Comparison of ENCODE assay signal across 9 mouse cellular contexts in genomic region chr1:136138191-136138830, GRCm38 (mm10). TPM values are rescaled to one million over a fixed set of nuclear protein-coding genes. Genes with fewer than 3 reads are reported as not detected.
A peak's percentile ranks its signal among the peaks of the same experiment; 100 is the strongest.
DNase-seq lines count a peak whose midpoint lies in the region; ATAC-seq and TF ChIP-seq lines count a peak whose summit lies in the region.
"Had no signal": no experiment of that assay in that cellular context is flagged by ENCODE, and none has a peak within 500 bp of the region (broad histone marks: within the 10 kb centered on the region; RNA-seq: fewer than 3 reads in every experiment).

No protein-coding gene starts in this region.

- no peak for DNase-seq in heart, postnatal 4 days
- no peak for DNase-seq in CH12.LX (ENCODE audit: extremely low read depth)
- peak; percentile 30 for DNase-seq in embryonic facial prominence, embryonic 14.5 days (ENCODE audit: low spot score)
- DNase-seq in B cell, adult 2 months = no peak
- DNase-seq in ovary, adult 18-20 months (ENCODE audit: low spot score) = no peak
- no peak for DNase-seq in kidney, adult 11 months

- H3K4me2 ChIP-seq in heart, embryonic 15.5 days = peak overlapping the region; percentile 27; the same call in 1 of the 2 replicates
- H3K4me2 ChIP-seq in CH12.LX (ENCODE audit: insufficient read depth, low read depth, poor library complexity, severe bottlenecking) = peak overlapping the region; percentile 19; the same call in 1 of the 2 replicates
- H3K4me2 ChIP-seq in embryonic facial prominence, embryonic 14.5 days (ENCODE audit: low read depth, low read length) = no peak overlapping the region
- peak overlapping the region; percentile 21; the same call in 1 of the 2 replicates for H3K4me2 ChIP-seq in liver, embryonic 12.5 days

- dilution Hi-C loops in CH12.LX (cut with MboI; ENCODE audit: extremely low pct_ligation_motif_present, extremely low pct_unique_long_range_greater_than_20kb, low sequenced_read_pairs) = no loop called here

- 27% methylated on average over 10 of the region's 10 CpGs for WGBS in heart, embryonic 15.5 days
- WGBS in embryonic facial prominence, embryonic 14.5 days = 42% methylated on average over 10 of the region's 10 CpGs
- WGBS in liver, embryonic 12.5 days (ENCODE audit: insufficient replicate concordance) = 31% methylated on average over 10 of the region's 10 CpGs

- no peak for TF ChIP-seq POLR2A in CH12.LX (IDR thresholded peaks at IDR 0.05; ENCODE audit: low read depth, low read length)

- H3K9me3 ChIP-seq in heart, embryonic 15.5 days (replicated peaks) = no peaks in the 10 kb centered on the region
- no peaks in the 10 kb centered on the region for H3K9me3 ChIP-seq in CH12.LX (replicated peaks; ENCODE audit: low read length)
- H3K9me3 ChIP-seq in embryonic facial prominence, embryonic 14.5 days (ENCODE audit: control insufficient read depth, low read length) = no peaks in the 10 kb centered on the region
- H3K9me3 ChIP-seq in liver, embryonic 12.5 days (replicated peaks) = no peaks in the 10 kb centered on the region

- H3K36me3 ChIP-seq in heart, embryonic 15.5 days = no peaks in the 10 kb centered on the region
- H3K36me3 ChIP-seq in CH12.LX (replicated peaks in 1 of 2; ENCODE audit: control insufficient read depth in 1 of 2, insufficient read depth in 1 of 2, low read length in 1 of 2) = peaks cover 0 to 12% of the 10 kb centered on the region in 2 experiments
- H3K36me3 ChIP-seq in embryonic facial prominence, embryonic 14.5 days (ENCODE audit: control insufficient read depth, insufficient read depth, low read length) = no peaks in the 10 kb centered on the region
- H3K36me3 ChIP-seq in liver, embryonic 12.5 days = no peaks in the 10 kb centered on the region

- H3K27me3 ChIP-seq in heart, embryonic 15.5 days = no peaks in the 10 kb centered on the region; the same call in 1 of the 2 replicates
- no peaks in the 10 kb centered on the region for H3K27me3 ChIP-seq in CH12.LX (replicated peaks)
- H3K27me3 ChIP-seq in embryonic facial prominence, embryonic 14.5 days (replicated peaks; ENCODE audit: control insufficient read depth, insufficient read depth, low read length) = no peaks in the 10 kb centered on the region
- H3K27me3 ChIP-seq in liver, embryonic 12.5 days (replicated peaks) = no peaks in the 10 kb centered on the region

- TF ChIP-seq CTCF in CH12.LX (conservative IDR thresholded peaks at IDR 0.05 in 1 of 2, IDR thresholded peaks at IDR 0.05 in 1 of 2; ENCODE audit: low read depth in 2 of 2, low read length in 2 of 2) = no peak

- H3K9ac ChIP-seq in heart, embryonic 15.5 days = 0 out of 2 replicates have a peak overlapping the region, but pooled peaks have one; percentile 9
- no peak overlapping the region for H3K9ac ChIP-seq in CH12.LX (ENCODE audit: insufficient read depth, low read depth)
- no peak overlapping the region for H3K9ac ChIP-seq in embryonic facial prominence, embryonic 14.5 days (ENCODE audit: low read depth, low read length)
- H3K9ac ChIP-seq in liver, embryonic 12.5 days = no peak overlapping the region

- in situ Hi-C loops in CH12.LX (cut with MboI; ENCODE audit: low pct_ligation_motif_present, low pct_unique_long_range_greater_than_20kb, low sequenced_read_pairs) = loop anchor here (10.0 kb wide), 1 partner anchor 374 kb away; the partner anchor contains the start of gene Phlda3

- peaks cover 29% of the 10 kb centered on the region for H3K79me2 ChIP-seq in CH12.LX (replicated peaks; ENCODE audit: control insufficient read depth, extremely low read depth, insufficient read depth, poor library complexity, severe bottlenecking)

- ATAC-seq in heart, embryonic 15.5 days (replicated peaks; ENCODE audit: insufficient number of reproducible peaks, insufficient read depth, low FRiP score, low read depth) = no peak
- no peak for ATAC-seq in embryonic facial prominence, embryonic 14.5 days (ENCODE audit: low read depth)
- no peak for ATAC-seq in liver, embryonic 12.5 days
- ATAC-seq: activated CD4-positive, CD25-positive, alpha-beta regulatory T cell, adult 4 months had no signal

- H3K4me1 ChIP-seq in heart, embryonic 15.5 days (replicated peaks) = peaks cover 76% of the 10 kb centered on the region
- peaks cover 59 to 94% of the 10 kb centered on the region in 2 experiments for H3K4me1 ChIP-seq in CH12.LX (ENCODE audit: control insufficient read depth in 1 of 2, insufficient read depth in 2 of 2)
- peaks cover 83% of the 10 kb centered on the region for H3K4me1 ChIP-seq in embryonic facial prominence, embryonic 14.5 days (ENCODE audit: control insufficient read depth, insufficient read depth, low read length)
- H3K4me1 ChIP-seq in liver, embryonic 12.5 days = peaks cover 93% of the 10 kb centered on the region

- peak overlapping the region; percentile 64 for H3K27ac ChIP-seq in heart, embryonic 15.5 days
- H3K27ac ChIP-seq in CH12.LX (ENCODE audit: insufficient read depth, low read depth) = peak overlapping the region; percentile 78
- peak overlapping the region; percentile 65 for H3K27ac ChIP-seq in embryonic facial prominence, embryonic 14.5 days (replicated peaks; ENCODE audit: low read depth, low read length)
- peak overlapping the region; percentile 88 for H3K27ac ChIP-seq in liver, embryonic 12.5 days

- TF ChIP-seq EP300 in CH12.LX (IDR thresholded peaks at IDR 0.05; ENCODE audit: low read length) = no peak

- no peak for TF ChIP-seq RAD21 in CH12.LX (IDR thresholded peaks at IDR 0.05; ENCODE audit: low read depth, low read length)

- no peak overlapping the region for H3K4me3 ChIP-seq in heart, embryonic 15.5 days
- peak overlapping the region in 1 of 3 experiments; percentile 19 for H3K4me3 ChIP-seq in CH12.LX (replicated peaks in 1 of 3; ENCODE audit: low read depth in 2 of 3, low read length in 2 of 3, poor library complexity in 1 of 3)
- no peak overlapping the region for H3K4me3 ChIP-seq in embryonic facial prominence, embryonic 14.5 days (ENCODE audit: low read depth, low read length)
- H3K4me3 ChIP-seq in liver, embryonic 12.5 days = no peak overlapping the region

TF ChIP-seq in CH12.LX, 34 proteins besides CTCF, POLR2A, EP300 and RAD21:
- TF ChIP-seq BHLHE40 (IDR thresholded peaks at IDR 0.05; ENCODE audit: low read depth, low read length) (no peak), TCF12 (IDR thresholded peaks at IDR 0.05; ENCODE audit: low read depth, low read length) (0 out of 2 replicates have a peak, but pooled peaks have one; percentile 22)
TF ChIP-seq in CH12.LX: peak in this region for 1.

RNA-seq across cellular contexts. Expression of gene Kif21b, which starts 7.1 kb away (rescaled TPM):
- polyA plus RNA-seq in heart, embryonic 15.5 days (2015; fragmentation: Nextera tagmentation; extraction: Ambion mirVana) = 0.87 and 2.3 TPM in 2 replicates
- 1 to 10 TPM; 1.7 to 2.3 TPM for total RNA-seq in heart, postnatal 4 days (2021)
- total RNA-seq in CH12.LX (2012; rRNA removed) (21.1 and 26.2 TPM in 2 replicates), CH12.LX (2014; rRNA removed) (6.0 and 7.3 TPM in 2 replicates)
- 22.6 and 32.4 TPM in 2 replicates for polyA plus RNA-seq in CH12.LX (2012; ENCODE audit: insufficient read length, low read depth)
- 2.8 and 3.3 TPM in 2 replicates for polyA plus RNA-seq in embryonic facial prominence, embryonic 14.5 days (2014; fragmentation: Nextera tagmentation; extraction: Ambion mirVana)
- 2.9 and 3.6 TPM in 2 replicates for polyA plus RNA-seq in liver, embryonic 12.5 days (2016; fragmentation: Nextera tagmentation; extraction: Ambion mirVana)
